Mouse (Mus musculus) B cell, adult 67 days (primary cell): ENCODE data around the gene Snx9. TPM values are rescaled to one million over a fixed set of nuclear protein-coding genes. Genes with fewer than 3 reads are reported as not detected.

Experiments used
- total RNA-seq, 2 experiments: library from RNA; stranded (reverse); gene quantifications; 4 replicates each; pipeline ENCODE4 v1.2.4; 2023

Snx9 gene
- 100 to 1,000 TPM; 124 to 125 TPM for total RNA-seq

GRCm38 (mm10) chr17:5841128-5841942, at the start of gene Snx9:
Snx9 (plus strand) TSS chr17:5841329.

GRCm38 (mm10) chr17:5941230-5942043, 100.3 kb downstream of the Snx9 start, which contains the start of gene Synj2:
Synj2 (plus strand) TSS chr17:5941280.

Other genes starting within 250 kb of the Snx9 start
- 1 to 10 TPM; 3.6 to 5.8 TPM for gene Synj2, start 100.0 kb downstream of the Snx9 start, total RNA-seq
- 1 to 10 TPM; 6.6 to 9.1 TPM for gene Serac1, start 238.4 kb downstream of the Snx9 start, total RNA-seq
- gene Gtf2h5, start 238.5 kb downstream of the Snx9 start, total RNA-seq, result 10 to 100 TPM; 58.2 to 62.2 TPM